Mouse (Mus musculus): ENCODE data around the gene Cdc42ep4. TPM values are rescaled to one million over a fixed set of nuclear protein-coding genes. Genes with fewer than 3 reads are reported as not detected.

Gene Cdc42ep4
- total and polyA plus RNA-seq, 3 experiments = 2.3 to 8.1 (median 3.4) TPM

DNA sequence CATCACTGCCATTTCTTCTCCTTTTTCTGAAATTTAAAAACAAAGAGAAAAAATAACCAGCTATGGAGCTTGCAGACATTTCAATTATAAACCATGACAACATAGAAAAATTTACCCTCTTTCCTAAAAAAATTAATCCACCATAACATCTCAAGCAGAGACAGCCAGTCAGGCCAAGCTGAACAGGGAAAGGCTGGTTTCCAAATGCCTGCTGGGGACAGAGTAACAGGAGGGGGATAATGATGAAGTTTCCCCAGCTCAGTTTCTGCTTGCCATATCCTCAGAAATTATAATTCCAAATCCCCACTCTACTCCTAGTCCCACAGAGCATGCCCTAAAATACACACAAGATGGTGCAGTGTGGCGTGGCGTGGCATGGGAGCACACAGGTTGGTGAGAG, 74.3 kb downstream of the Cdc42ep4 start:
- H3K9ac ChIP-seq (ENCODE audit: insufficient read depth, low read depth) = no peak overlapping the region
- dilution Hi-C loops (cut with MboI; ENCODE audit: extremely low pct_ligation_motif_present, extremely low pct_unique_long_range_greater_than_20kb, low sequenced_read_pairs) (no loop called here), in situ Hi-C loops (cut with MboI; ENCODE audit: low pct_ligation_motif_present, low pct_unique_long_range_greater_than_20kb, low sequenced_read_pairs) (no loop called here)
- H3K79me2 ChIP-seq (replicated peaks; ENCODE audit: control insufficient read depth, extremely low read depth, insufficient read depth, poor library complexity, severe bottlenecking) = peaks cover 85% of the 10 kb centered on the region
- no peaks in the 10 kb centered on the region for H3K9me3 ChIP-seq (replicated peaks; ENCODE audit: low read length)
- H3K4me1 ChIP-seq (ENCODE audit: control insufficient read depth in 1 of 2, insufficient read depth in 2 of 2) = peaks cover 16 to 58% of the 10 kb centered on the region in 2 experiments
- H3K27me3 ChIP-seq (replicated peaks) = no peaks in the 10 kb centered on the region
- H3K4me2 ChIP-seq (ENCODE audit: insufficient read depth, low read depth, poor library complexity, severe bottlenecking) = no peak overlapping the region
- H3K4me3 ChIP-seq (replicated peaks in 1 of 3; ENCODE audit: low read depth in 2 of 3, low read length in 2 of 3, poor library complexity in 1 of 3) = no peak overlapping the region
- TF ChIP-seq GABPA (IDR thresholded peaks at IDR 0.05; ENCODE audit: insufficient replicate concordance, low read depth, low read length) = no peak
- no peak for TF ChIP-seq USF2 (conservative IDR thresholded peaks at IDR 0.05; ENCODE audit: low read depth, low read length)
- TF ChIP-seq E2F4 (IDR thresholded peaks at IDR 0.05; ENCODE audit: insufficient replicate concordance, low read depth, low read length) = no peak
- TF ChIP-seq MXI1 (IDR thresholded peaks at IDR 0.05; ENCODE audit: low read depth, low read length) = no peak
- no peak for TF ChIP-seq RAD21 (IDR thresholded peaks at IDR 0.05; ENCODE audit: low read depth, low read length)
- no peak for TF ChIP-seq NELFE (IDR thresholded peaks at IDR 0.05; ENCODE audit: low read depth, low read length)
- TF ChIP-seq MEF2A (IDR thresholded peaks at IDR 0.05; ENCODE audit: borderline replicate concordance, low read depth, low read length) = no peak
- no peak for TF ChIP-seq CHD1 (IDR thresholded peaks at IDR 0.05; ENCODE audit: low read depth, low read length)
- no peak for TF ChIP-seq CHD2 (IDR thresholded peaks at IDR 0.05; ENCODE audit: low read length)
- TF ChIP-seq TCF12 (IDR thresholded peaks at IDR 0.05; ENCODE audit: low read depth, low read length) = no peak
- TF ChIP-seq TBP (conservative IDR thresholded peaks at IDR 0.05; ENCODE audit: low read depth, low read length) = no peak
- no peak for TF ChIP-seq BHLHE40 (IDR thresholded peaks at IDR 0.05; ENCODE audit: low read depth, low read length)
- TF ChIP-seq ZC3H11A (IDR thresholded peaks at IDR 0.05; ENCODE audit: low read depth, low read length) = no peak
- TF ChIP-seq ZKSCAN1 (IDR thresholded peaks at IDR 0.05; ENCODE audit: borderline replicate concordance, low read depth, low read length) = no peak
- TF ChIP-seq POLR2A (IDR thresholded peaks at IDR 0.05; ENCODE audit: low read depth, low read length) = no peak
- TF ChIP-seq UBTF (IDR thresholded peaks at IDR 0.05; ENCODE audit: low read depth, low read length) = no peak
- no peak for TF ChIP-seq NRF1 (IDR thresholded peaks at IDR 0.05; ENCODE audit: low read depth, low read length)
- no peak for TF ChIP-seq ELF1 (IDR thresholded peaks at IDR 0.05; ENCODE audit: low read depth, low read length)
- no peak for DNase-seq (ENCODE audit: extremely low read depth)
- peak overlapping the region; percentile 27 for H3K27ac ChIP-seq (ENCODE audit: insufficient read depth, low read depth)
- H3K36me3 ChIP-seq (replicated peaks in 1 of 2; ENCODE audit: control insufficient read depth in 1 of 2, insufficient read depth in 1 of 2, low read length in 1 of 2) = peaks cover 25 to 75% of the 10 kb centered on the region in 2 experiments

Other genes with a start within 250 kb of the Cdc42ep4 start
- gene Sstr2, start 132.5 kb downstream of the Cdc42ep4 start, total RNA-seq (2012; rRNA removed) = not detected in 2 replicates
- not detected in 2 replicates for gene Sstr2, start 132.5 kb downstream of the Cdc42ep4 start, total RNA-seq (2014; rRNA removed)
- gene Sstr2, start 132.5 kb downstream of the Cdc42ep4 start, polyA plus RNA-seq (2012; ENCODE audit: insufficient read length, low read depth) = not detected in 2 replicates
- gene Cog1, start 102.7 kb downstream of the Cdc42ep4 start, total RNA-seq (2012; rRNA removed) = 28.2 and 28.6 TPM in 2 replicates
- gene Cog1, start 102.7 kb downstream of the Cdc42ep4 start, total RNA-seq (2014; rRNA removed) = 15.4 and 15.8 TPM in 2 replicates
- 31.5 and 38.6 TPM in 2 replicates for gene Cog1, start 102.7 kb downstream of the Cdc42ep4 start, polyA plus RNA-seq (2012; ENCODE audit: insufficient read length, low read depth)
- 52.2 and 54.4 TPM in 2 replicates for gene Slc39a11, start 101.8 kb downstream of the Cdc42ep4 start, total RNA-seq (2012; rRNA removed)
- gene Slc39a11, start 101.8 kb downstream of the Cdc42ep4 start, total RNA-seq (2014; rRNA removed) = 43.2 and 44.9 TPM in 2 replicates
- 51.0 and 53.1 TPM in 2 replicates for gene Slc39a11, start 101.8 kb downstream of the Cdc42ep4 start, polyA plus RNA-seq (2012; ENCODE audit: insufficient read length, low read depth)
- 34.9 and 35.3 TPM in 2 replicates for gene Fam104a, start 67.7 kb downstream of the Cdc42ep4 start, total RNA-seq (2012; rRNA removed)
- 11.6 and 14.6 TPM in 2 replicates for gene Fam104a, start 67.7 kb downstream of the Cdc42ep4 start, total RNA-seq (2014; rRNA removed)
- gene Fam104a, start 67.7 kb downstream of the Cdc42ep4 start, polyA plus RNA-seq (2012; ENCODE audit: insufficient read length, low read depth) = 55.0 and 57.0 TPM in 2 replicates
- gene D11Wsu47e, start 67.5 kb downstream of the Cdc42ep4 start, total RNA-seq (2012; rRNA removed) = 25.1 and 30.1 TPM in 2 replicates
- gene D11Wsu47e, start 67.5 kb downstream of the Cdc42ep4 start, total RNA-seq (2014; rRNA removed) = 25.6 and 29.6 TPM in 2 replicates
- 24.7 and 26.2 TPM in 2 replicates for gene D11Wsu47e, start 67.5 kb downstream of the Cdc42ep4 start, polyA plus RNA-seq (2012; ENCODE audit: insufficient read length, low read depth)
- gene Cpsf4l, start 41.9 kb downstream of the Cdc42ep4 start, total RNA-seq (2012; rRNA removed) = 0.13 TPM in 1 of 2 replicates, not detected in the other
- gene Cpsf4l, start 41.9 kb downstream of the Cdc42ep4 start, total RNA-seq (2014; rRNA removed) = not detected in 2 replicates
- 0.43 and 0.53 TPM in 2 replicates for gene Cpsf4l, start 41.9 kb downstream of the Cdc42ep4 start, polyA plus RNA-seq (2012; ENCODE audit: insufficient read length, low read depth)